Mouse (Mus musculus) megakaryocyte, embryonic 14.5 days (primary cell): Measurements from ENCODE around the gene Slc7a8.

ENCODE experiments used
- FLI1 ChIP-seq: IDR thresholded peaks from 2 replicates; pipeline ENCODE4 v1.6.1; 2012; ENCODE audit warnings: low read length, inconsistent platforms, mixed read lengths
- GATA1 ChIP-seq: IDR thresholded peaks from 3 replicates; pipeline ENCODE4 v1.6.1; 2012; ENCODE audit warnings: mixed read lengths, low read length, inconsistent platforms, borderline replicate concordance

- no peak for TF ChIP-seq GATA1
- no peak for TF ChIP-seq FLI1
Measured at GRCm38 (mm10) chr14:54728823-54729653, 52.7 kb downstream of the Slc7a8 start.
